Mouse (Mus musculus) ES-E14 (cell line): ENCODE results near the gene Pgls. TPM values are rescaled to one million over a fixed set of nuclear protein-coding genes. Genes with fewer than 3 reads are reported as not detected.

Source experiments
- DNase-seq: peaks from one replicate; pipeline ENCODE4 v3.0.0-alpha.2; 2013; ENCODE audit warnings: low read depth, low spot score
- H3K27ac ChIP-seq: 2 replicates; pipeline ENCODE4 v1.5.1; 2012; ENCODE audit warnings: low read depth, mild to moderate bottlenecking, low read length, moderate library complexity, mixed read lengths; ENCODE audit not compliant: poor library complexity, insufficient read depth, severe bottlenecking
- H3K36me3 ChIP-seq: 2 replicates; pipeline ENCODE4 v1.6.1; 2012; ENCODE audit warnings: mild to moderate bottlenecking, low read length, moderate library complexity, mixed read lengths; ENCODE audit not compliant: control insufficient read depth, poor library complexity, insufficient read depth, severe bottlenecking
- H3K4me1 ChIP-seq, 2 experiments: fragments of 150-350 bp in 1 of 2; sonication (generic) in 1 of 2; 2 replicates each; pipeline ENCODE4 v1.6.1; 2012; ENCODE audit warnings: low read length in 2 of 2, mild to moderate bottlenecking in 1 of 2, mixed read lengths in 1 of 2; ENCODE audit not compliant: control insufficient read depth in 2 of 2, insufficient read depth in 2 of 2, poor library complexity in 1 of 2
- H3K4me3 ChIP-seq, 2 experiments: fragments of 150-350 bp in 1 of 2; sonication (generic) in 1 of 2; 2 replicates each; pipeline ENCODE4 v1.5.1; 2012; ENCODE audit warnings: low read length in 2 of 2, low read depth in 1 of 2, mild to moderate bottlenecking in 1 of 2, mixed read lengths in 1 of 2; ENCODE audit not compliant: insufficient read depth in 1 of 2, poor library complexity in 1 of 2, severe bottlenecking in 1 of 2
- H3K9ac ChIP-seq: 2 replicates; pipeline ENCODE4 v1.6.1; 2012; ENCODE audit warnings: low read depth, mild to moderate bottlenecking, low read length, mixed read lengths; ENCODE audit not compliant: poor library complexity, insufficient read depth, severe bottlenecking
- H3K9me3 ChIP-seq: fragments of 150-350 bp; sonication (generic); 2 replicates; pipeline ENCODE4 v1.6.1; 2012; ENCODE audit warnings: low read depth, mild to moderate bottlenecking, low read length; ENCODE audit not compliant: control insufficient read depth, insufficient read depth
- CHD2 ChIP-seq: IDR thresholded peaks from 2 replicates; pipeline ENCODE4 v1.6.1; 2014; ENCODE audit warnings: mild to moderate bottlenecking, low read depth, low read length, inconsistent platforms
- HCFC1 ChIP-seq: IDR thresholded peaks from 2 replicates; pipeline ENCODE4 v1.6.1; 2012; ENCODE audit warnings: low read length, inconsistent platforms, borderline replicate concordance; ENCODE audit not compliant: insufficient read depth
- MAFK ChIP-seq: IDR thresholded peaks from 2 replicates; pipeline ENCODE4 v1.6.1; 2014; ENCODE audit warnings: mild to moderate bottlenecking, low read depth, low read length, inconsistent platforms; ENCODE audit not compliant: insufficient read depth
- ZC3H11A ChIP-seq: IDR thresholded peaks from 2 replicates; pipeline ENCODE4 v1.6.1; 2012; ENCODE audit warnings: low read depth, mild to moderate bottlenecking, inconsistent platforms, low read length, borderline replicate concordance
- ZNF384 ChIP-seq: IDR thresholded peaks from 2 replicates; pipeline ENCODE4 v1.6.1; 2012; ENCODE audit warnings: low read depth, low read length, inconsistent platforms
- in situ Hi-C, 2 experiments: fragments of 600-800 bp; cut with MboI; formaldehyde crosslinking; loops; one replicate each; pipeline ENCODE4 v1.15.1; 2025; ENCODE audit warnings: low sequenced_read_pairs in 2 of 2, inconsistent platforms in 1 of 2; ENCODE audit not compliant: unreplicated experiment in 2 of 2
- total RNA-seq: library from RNA; depleted of rRNA; stranded (reverse); fragments of 300-350 nt; gene quantifications from 2 replicates; pipeline ENCODE4 v1.2.3, GENCODE M21; 2012

Gene Pgls
- total RNA-seq, 1 experiment = 95.6 TPM

- H3K9me3 ChIP-seq = no peaks in the 10 kb centered on the region
- peak overlapping the region; percentile 78 for H3K9ac ChIP-seq
- H3K4me3 ChIP-seq = peak overlapping the region; percentile 60 to 82
- in situ Hi-C loops = no loop called here
- DNase-seq = peak; percentile 82
- TF ChIP-seq ZC3H11A (no peak), ZNF384 (no peak), HCFC1 (peak; percentile 67; the same call in 1 of the 2 replicates), MAFK (no peak), CHD2 (no peak)
- H3K4me1 ChIP-seq = peaks cover 2 to 39% of the 10 kb centered on the region in 2 experiments; a peak in 3 of 4 replicates
- peaks cover 10% of the 10 kb centered on the region for H3K36me3 ChIP-seq
- H3K27ac ChIP-seq = peak overlapping the region; percentile 16; the same call in 1 of the 2 replicates
These were observed 37.2 kb downstream of the Pgls start for GRCm38 (mm10) chr8:71629096-71629697.

DNA sequence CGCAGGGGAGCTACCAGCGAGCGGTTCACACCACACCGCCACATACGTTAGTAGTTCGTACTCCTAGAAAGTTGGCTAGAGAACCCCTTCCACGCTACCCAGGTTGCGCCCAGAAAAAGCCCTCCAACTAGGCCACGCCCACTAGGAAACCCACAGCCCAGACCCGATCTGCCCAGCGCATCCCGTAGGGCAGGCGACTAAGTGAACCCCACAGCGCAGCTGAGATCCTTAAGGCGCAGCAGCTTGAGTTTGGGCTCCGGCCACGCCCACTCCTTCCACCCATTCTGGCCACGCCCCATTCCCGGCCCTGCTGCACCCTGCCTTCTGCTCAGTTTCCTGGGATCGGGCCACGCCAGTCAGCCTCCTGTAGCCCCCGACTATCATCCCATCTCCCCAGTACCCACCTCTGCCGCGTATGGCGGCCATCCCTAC is 37.8 kb downstream of the Pgls start:
- H3K4me3 ChIP-seq = peak overlapping the region; percentile 60 to 82
- peaks cover 2 to 41% of the 10 kb centered on the region in 2 experiments; a peak in 3 of 4 replicates for H3K4me1 ChIP-seq
- TF ChIP-seq ZC3H11A (no peak), MAFK (no peak), CHD2 (no peak), HCFC1 (no peak), ZNF384 (no peak)
- no peak for DNase-seq
- peaks cover 4% of the 10 kb centered on the region for H3K36me3 ChIP-seq
- in situ Hi-C loops = no loop called here
- peak overlapping the region; percentile 78 for H3K9ac ChIP-seq
- no peaks in the 10 kb centered on the region for H3K9me3 ChIP-seq
- H3K27ac ChIP-seq = peak overlapping the region; percentile 16; the same call in 1 of the 2 replicates

DNA sequence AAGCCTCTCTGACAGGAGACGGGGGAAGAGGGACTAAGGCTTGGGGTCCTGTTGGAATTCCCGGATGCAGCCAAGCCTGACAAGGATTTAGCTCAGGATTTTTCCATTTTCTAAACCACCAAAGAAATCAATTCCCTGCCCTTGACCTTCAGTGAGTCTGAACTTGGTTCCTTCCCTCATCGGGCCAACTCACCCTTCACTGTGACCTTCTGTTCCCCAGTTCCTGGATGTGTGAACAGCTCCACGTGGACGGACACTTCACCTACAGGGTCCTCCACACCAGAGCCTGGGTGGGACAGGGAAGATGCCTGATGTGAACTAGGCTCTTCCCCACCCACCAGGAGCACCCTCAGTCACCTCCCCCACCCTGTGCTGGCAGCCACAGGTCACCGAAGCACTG is 38.8 kb downstream of the Pgls start:
- Histone ChIP-seq H3K4me1 (peaks cover 2 to 41% of the 10 kb centered on the region in 2 experiments; a peak in 3 of 4 replicates), H3K9ac (no peak overlapping the region), H3K9me3 (no peaks in the 10 kb centered on the region), H3K27ac (no peak overlapping the region), H3K4me3 (no peak overlapping the region), H3K36me3 (no peaks in the 10 kb centered on the region; the same call in 1 of the 2 replicates)
- in situ Hi-C loops = no loop called here
- TF ChIP-seq ZC3H11A (no peak), ZNF384 (no peak), HCFC1 (no peak), CHD2 (no peak), MAFK (no peak)
- DNase-seq = no peak

GRCm38 (mm10) chr8:71631897-71632296 is 39.9 kb downstream of the Pgls start:
- H3K9me3 ChIP-seq = no peaks in the 10 kb centered on the region
- no peaks in the 10 kb centered on the region for H3K36me3 ChIP-seq
- peaks cover 2 to 41% of the 10 kb centered on the region in 2 experiments; a peak in 3 of 4 replicates for H3K4me1 ChIP-seq
- H3K9ac ChIP-seq = no peak overlapping the region
- TF ChIP-seq CHD2 (no peak), MAFK (no peak), HCFC1 (no peak), ZNF384 (no peak), ZC3H11A (no peak)
- DNase-seq = no peak
- in situ Hi-C loops = no loop called here
- H3K4me3 ChIP-seq = no peak overlapping the region
- H3K27ac ChIP-seq = no peak overlapping the region

- no peaks in the 10 kb centered on the region for H3K36me3 ChIP-seq
- H3K9ac ChIP-seq = no peak overlapping the region
- no peaks in the 10 kb centered on the region for H3K9me3 ChIP-seq
- in situ Hi-C loops = no loop called here
- peaks cover 4 to 34% of the 10 kb centered on the region in 2 experiments; a peak in 3 of 4 replicates for H3K4me1 ChIP-seq
- H3K27ac ChIP-seq = no peak overlapping the region; the same call in 1 of the 2 replicates
- no peak for DNase-seq
- H3K4me3 ChIP-seq = peak overlapping the region in 1 of 2 experiments; percentile 32; a peak in 2 of 4 replicates
- TF ChIP-seq ZC3H11A = 0 out of 2 replicates have a peak, but pooled peaks have one; percentile 20
- TF ChIP-seq CHD2 = no peak
- TF ChIP-seq ZNF384 = no peak
- no peak for TF ChIP-seq MAFK
These were observed 41.2 kb downstream of the Pgls start for GRCm38 (mm10) chr8:71633164-71633563.
